Mouse (Mus musculus) CH12.LX (cell line): ENCODE measurements around the gene Cfap58.

Experiments
- CHD2 ChIP-seq: IDR thresholded peaks from 2 replicates; pipeline ENCODE4 v1.6.1; 2011; ENCODE audit warnings: low read length, improper control_type of control experiment
- CTCF ChIP-seq, 2 experiments: IDR thresholded peaks in 1 of 2; conservative IDR thresholded peaks in 1 of 2; 2 replicates each; pipeline ENCODE4 v1.5.1; 2011 to 2012; ENCODE audit warnings: low read depth in 2 of 2, low read length in 2 of 2, improper control_type of control experiment in 1 of 2, inconsistent platforms in 1 of 2, mild to moderate bottlenecking in 1 of 2, moderate library complexity in 1 of 2
- EP300 ChIP-seq: IDR thresholded peaks from 2 replicates; pipeline ENCODE4 v1.6.1; 2011; ENCODE audit warnings: low read length, improper control_type of control experiment
- ETS1 ChIP-seq: conservative IDR thresholded peaks from 2 replicates; pipeline ENCODE4 v1.6.1; 2012; ENCODE audit warnings: low read depth, mild to moderate bottlenecking, inconsistent platforms, low read length, improper control_type of control experiment, moderate library complexity
- MAFK ChIP-seq: IDR thresholded peaks from 2 replicates; pipeline ENCODE4 v1.6.1; 2011; ENCODE audit warnings: low read length, improper control_type of control experiment; ENCODE audit not compliant: insufficient replicate concordance
- MAX ChIP-seq: IDR thresholded peaks from 2 replicates; pipeline ENCODE4 v1.6.1; 2011; ENCODE audit warnings: low read length, improper control_type of control experiment
- NELFE ChIP-seq: IDR thresholded peaks from 2 replicates; pipeline ENCODE4 v1.6.1; 2011; ENCODE audit warnings: low read depth, low read length, improper control_type of control experiment
- POLR2A ChIP-seq: IDR thresholded peaks from 2 replicates; pipeline ENCODE4 v1.6.1; 2011; ENCODE audit warnings: low read depth, mild to moderate bottlenecking, improper control_type of control experiment, low read length
- RCOR1 ChIP-seq: conservative IDR thresholded peaks from 2 replicates; pipeline ENCODE4 v1.6.1; 2012; ENCODE audit warnings: low read depth, mild to moderate bottlenecking, inconsistent platforms, low read length, improper control_type of control experiment
- SIN3A ChIP-seq: IDR thresholded peaks from 2 replicates; pipeline ENCODE4 v1.6.1; 2012; ENCODE audit warnings: low read length, improper control_type of control experiment, inconsistent platforms
- USF1 ChIP-seq: IDR thresholded peaks from 2 replicates; pipeline ENCODE4 v1.6.1; 2014; ENCODE audit warnings: low read depth, mild to moderate bottlenecking, inconsistent platforms, low read length, improper control_type of control experiment
- ZKSCAN1 ChIP-seq: IDR thresholded peaks from 2 replicates; pipeline ENCODE4 v1.6.1; 2012; ENCODE audit warnings: low read depth, inconsistent platforms, low read length, improper control_type of control experiment, borderline replicate concordance
- ZNF384 ChIP-seq: IDR thresholded peaks from 2 replicates; pipeline ENCODE4 v1.6.1; 2012; ENCODE audit warnings: low read depth, low read length, improper control_type of control experiment, inconsistent platforms

DNA sequence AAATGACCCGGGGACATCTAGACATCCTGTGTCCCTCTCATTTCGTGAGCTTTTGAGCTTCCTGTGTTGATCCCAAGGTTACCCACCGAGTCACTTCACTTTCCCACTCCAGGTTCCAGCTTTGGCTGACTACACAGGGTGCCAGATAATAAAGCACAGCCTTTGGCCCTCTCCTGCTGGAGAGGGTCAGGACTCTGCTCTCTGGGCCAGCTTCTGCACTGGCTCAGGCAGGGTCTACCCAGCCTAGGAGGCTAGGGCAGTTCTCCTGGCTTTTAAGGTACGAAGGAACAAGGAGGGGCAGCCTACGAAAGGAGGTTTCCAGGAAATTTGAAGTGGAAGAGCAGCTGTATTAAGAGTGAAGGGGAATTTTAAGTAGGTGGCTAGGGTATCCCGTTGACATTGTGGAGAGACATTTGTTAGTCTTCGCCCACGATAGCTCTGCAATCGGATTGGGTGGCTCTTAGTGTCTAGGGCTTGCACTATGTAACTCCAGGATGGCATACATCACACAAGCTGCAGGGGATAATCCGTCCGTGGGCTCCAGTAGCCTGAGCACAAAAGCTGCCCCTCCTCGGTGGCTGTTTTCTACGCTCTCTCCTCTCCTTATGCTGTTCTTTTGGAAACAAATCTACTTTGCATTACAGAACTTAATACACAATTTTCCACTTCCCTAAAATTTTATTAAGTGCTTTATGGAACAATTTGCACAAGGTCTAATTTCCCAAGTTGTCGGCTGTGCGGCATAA, 72.3 kb downstream of the Cfap58 start:
- TF ChIP-seq ETS1 (no peak), CHD2 (no peak), MAFK (no peak), CTCF (conservative IDR thresholded peaks at IDR 0.05 in 1 of 2, IDR thresholded peaks at IDR 0.05 in 1 of 2; ENCODE audit: low read depth in 2 of 2, low read length in 2 of 2) (no peak), RCOR1 (no peak), NELFE (no peak), POLR2A (no peak), MAX (no peak), ZKSCAN1 (no peak), USF1 (no peak), ZNF384 (no peak), SIN3A (no peak), EP300 (no peak)
